Mouse (Mus musculus) brain, adult 10 weeks (tissue): ENCODE results near the gene Edf1. TPM values are rescaled to one million over a fixed set of nuclear protein-coding genes. Genes with fewer than 3 reads are reported as not detected.

Source experiments
- polyA plus RNA-seq: library from polyadenylated mRNA; stranded (reverse); fragments of 350-450 nt; fragmentation: Illumina TruSeq; extraction: RNeasy Lipid Tissue Mini Kit (QIAGEN cat#74804); gene quantifications from one replicate; pipeline ENCODE4 v1.2.3, GENCODE M21; 2015; ENCODE audit warnings: low read depth, low replicate concordance

The Edf1 gene
- 365 TPM for polyA plus RNA-seq

DNA sequence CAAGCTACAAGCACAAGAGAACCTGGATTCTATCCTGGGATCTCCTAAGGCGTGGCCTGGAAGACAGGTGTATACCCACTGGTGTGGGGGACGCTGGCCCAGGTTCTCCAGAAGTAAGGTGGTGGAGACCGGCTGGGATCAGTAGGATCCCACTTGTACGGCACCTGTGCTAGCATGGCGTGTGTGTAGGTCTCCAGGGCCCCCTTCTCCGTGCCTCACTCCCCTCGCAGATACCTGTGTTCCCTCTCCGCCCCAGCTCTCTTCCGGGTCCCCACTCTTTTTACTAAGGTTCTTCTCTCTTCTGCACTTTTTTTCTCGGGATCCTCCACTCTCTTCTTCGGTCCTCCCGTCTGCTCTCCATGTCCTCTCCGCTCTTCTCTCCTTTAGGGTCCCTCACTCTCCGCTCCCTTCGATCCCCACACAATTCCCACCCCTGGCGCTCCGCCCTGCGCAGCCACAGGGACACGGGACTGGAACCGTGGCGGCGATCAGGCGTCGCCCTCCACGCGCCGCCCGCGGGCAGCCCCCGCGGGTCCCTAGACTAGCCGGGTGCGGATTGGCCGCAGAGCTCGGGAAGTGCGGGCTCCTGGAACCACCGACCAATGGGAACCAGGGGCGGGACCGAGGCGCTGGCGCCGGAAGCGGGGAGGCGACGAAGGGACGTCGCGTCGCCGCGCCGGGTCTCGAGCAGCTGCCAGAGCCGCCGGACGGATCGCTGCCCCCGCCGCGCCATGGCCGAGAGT lies at the start of gene Edf1:
TSS of gene Edf1 (plus strand) at position 627 of the 743 bp plus-strand sequence.

DNA sequence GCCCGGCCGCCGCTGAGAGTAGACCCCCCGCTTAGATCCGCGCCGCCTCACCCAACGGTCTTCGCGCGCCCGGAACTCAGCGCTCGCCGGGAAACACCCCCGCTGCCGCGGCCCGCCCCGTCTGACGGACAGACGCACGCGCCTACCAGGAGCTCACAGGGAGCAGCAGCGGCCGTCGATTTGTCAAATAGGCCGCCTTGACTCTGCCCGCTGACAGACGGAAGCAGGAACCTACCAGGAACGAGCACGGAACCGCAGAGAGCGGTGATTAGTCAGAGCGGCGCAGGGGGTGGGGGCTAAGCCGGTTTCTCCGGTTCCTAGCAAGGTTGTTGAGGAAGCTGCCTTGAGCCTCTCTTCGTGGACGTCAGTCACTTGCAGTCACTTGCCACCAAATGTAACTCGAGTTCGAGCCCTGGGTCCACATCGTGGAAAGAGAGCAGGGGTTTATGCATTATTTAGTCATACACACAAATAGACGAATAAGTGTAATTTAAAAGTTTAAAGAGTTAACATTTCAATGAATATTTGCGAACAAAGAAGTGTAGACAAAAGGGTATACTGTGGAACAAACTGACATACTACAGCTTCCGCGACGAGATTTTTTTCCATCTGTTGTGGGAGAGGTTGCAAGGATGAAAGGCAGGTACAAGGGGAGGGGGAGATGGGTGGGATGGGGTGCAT lies 10.7 kb upstream of the Edf1 start, which contains the start of gene Traf2:
TSS of gene Traf2 (minus strand) at position 130 of the 681 bp plus-strand sequence.

DNA sequence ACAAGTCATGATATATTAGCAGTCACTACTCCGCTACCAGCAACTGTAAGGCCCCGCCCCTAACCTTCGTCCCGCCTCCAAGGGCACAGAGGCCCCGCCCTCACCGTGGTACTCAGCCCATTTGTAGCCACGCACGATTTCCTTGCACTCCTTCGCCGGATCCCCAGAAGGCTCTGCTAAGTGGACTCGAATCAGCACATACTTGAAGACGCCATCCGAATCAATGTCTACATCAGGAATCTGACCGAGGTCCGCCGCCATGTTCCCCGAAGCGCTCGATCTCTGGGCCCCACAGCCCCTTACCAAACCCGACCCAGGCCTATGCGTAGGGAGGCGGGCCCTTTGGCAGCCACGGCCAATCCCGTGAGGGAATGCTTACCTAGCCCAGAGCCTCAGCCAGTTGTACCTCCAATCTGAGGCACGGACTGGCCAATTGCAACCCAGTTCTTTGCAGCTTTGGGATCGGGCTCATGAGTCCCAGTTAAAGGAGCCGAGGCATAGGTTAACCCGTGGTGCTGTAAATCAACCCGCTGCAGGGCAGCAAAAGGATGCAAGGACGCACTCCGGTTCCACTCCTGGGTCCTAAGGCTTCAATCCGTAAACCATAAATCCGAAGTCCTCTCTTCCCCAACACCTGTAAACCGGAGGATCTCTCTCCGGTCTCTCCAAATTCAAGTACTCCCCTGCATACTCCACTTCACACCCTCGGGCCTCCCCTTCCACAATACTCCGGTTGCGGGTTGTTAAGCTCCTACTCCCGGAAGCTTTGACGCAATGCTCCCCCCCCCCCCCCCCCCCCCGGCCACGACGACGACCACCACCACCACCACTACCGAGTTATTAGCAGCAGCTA lies 17.2 kb downstream of the Edf1 start, which contains the start of the genes Mamdc4 and Phpt1:
TSS of gene Mamdc4 (minus strand) at position 267 of the 853 bp plus-strand sequence.
TSS of gene Phpt1 (minus strand) at position 646 of the 853 bp plus-strand sequence.

GRCm38 (mm10) chr2:25581294-25581864 lies 23.7 kb downstream of the Edf1 start, which contains the start of gene Ajm1:
TSS of gene Ajm1 (minus strand) at chr2:25581757.

DNA sequence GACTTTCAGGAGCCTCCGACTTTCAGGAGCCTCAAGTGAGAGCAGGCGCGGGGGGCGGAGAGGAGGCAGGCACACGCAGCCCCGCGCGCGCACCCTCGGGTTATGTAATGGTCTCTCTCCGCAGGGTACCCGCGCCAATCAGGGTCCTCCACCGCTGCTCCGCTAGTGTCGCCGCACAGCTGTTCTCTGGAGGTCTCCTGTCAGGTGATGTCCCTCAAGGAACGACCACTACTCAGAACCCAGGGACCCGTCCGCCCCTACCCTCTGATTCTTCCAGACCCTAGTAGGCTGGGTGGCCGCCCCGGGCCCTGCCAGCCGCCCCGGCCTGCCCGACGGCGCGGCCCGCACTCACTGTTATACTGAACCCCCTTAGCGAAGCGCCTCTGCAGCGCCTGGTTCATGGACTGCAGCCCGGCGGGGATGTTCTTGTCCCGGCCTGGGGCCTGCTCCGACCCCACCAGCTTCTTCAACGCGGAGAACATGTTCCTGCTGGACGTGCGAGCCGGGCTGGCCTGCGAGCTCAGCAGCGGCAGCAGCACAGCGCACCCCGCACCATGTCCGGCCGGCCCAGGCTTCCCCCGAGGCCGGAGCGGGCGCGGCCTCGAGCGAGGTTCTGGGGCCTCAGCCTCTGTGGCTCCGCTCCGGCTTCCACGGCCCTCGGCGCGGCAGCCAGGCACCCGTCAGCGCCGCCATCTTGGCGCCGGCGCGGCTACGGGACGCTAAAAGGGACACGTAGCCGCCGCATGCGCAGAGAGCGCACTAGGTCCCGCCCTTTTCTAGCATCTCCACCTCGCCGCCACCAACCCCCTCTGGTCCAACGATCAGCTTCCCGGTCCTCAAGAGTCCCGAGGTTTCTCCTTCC lies 50.3 kb downstream of the Edf1 start, which contains the start of gene Rabl6:
TSS of gene Rabl6 (minus strand) at position 761 of the 862 bp plus-strand sequence.

Other genes starting within 250 kb of the Edf1 start
- 267 TPM for gene Grin1, start 238.7 kb upstream of the Edf1 start, polyA plus RNA-seq
- gene Man1b1, start 225.5 kb upstream of the Edf1 start, polyA plus RNA-seq = 51.8 TPM
- gene Dpp7, start 201.5 kb upstream of the Edf1 start, polyA plus RNA-seq = 38.1 TPM
- 27.2 TPM for gene Uap1l1, start 192.2 kb upstream of the Edf1 start, polyA plus RNA-seq
- 2.5 TPM for gene Sapcd2, start 185.5 kb upstream of the Edf1 start, polyA plus RNA-seq
- 11.2 TPM for gene Entpd2, start 162.0 kb upstream of the Edf1 start, polyA plus RNA-seq
- 274 TPM for gene Npdc1, start 158.5 kb upstream of the Edf1 start, polyA plus RNA-seq
- gene Fut7, start 134.6 kb upstream of the Edf1 start, polyA plus RNA-seq = 1.1 TPM
- gene Abca2, start 129.1 kb upstream of the Edf1 start, polyA plus RNA-seq = 105 TPM
- not detected for gene Clic3, start 101.0 kb upstream of the Edf1 start, polyA plus RNA-seq
- gene Paxx, start 96.8 kb upstream of the Edf1 start, polyA plus RNA-seq = 96.2 TPM
- 2,295 TPM for gene Ptgds, start 87.8 kb upstream of the Edf1 start, polyA plus RNA-seq
- gene Lcn12, start 63.9 kb upstream of the Edf1 start, polyA plus RNA-seq = not detected
- 96.2 TPM for gene Fbxw5, start 57.1 kb upstream of the Edf1 start, polyA plus RNA-seq
- gene C8g, start 56.1 kb upstream of the Edf1 start, polyA plus RNA-seq = 1.9 TPM
- 10.6 TPM for gene Traf2, start 10.9 kb upstream of the Edf1 start, polyA plus RNA-seq
- gene Mamdc4, start 17.0 kb downstream of the Edf1 start, polyA plus RNA-seq = 0.95 TPM
- 94.8 TPM for gene Phpt1, start 17.4 kb downstream of the Edf1 start, polyA plus RNA-seq
- 44.4 TPM for gene Ajm1, start 23.9 kb downstream of the Edf1 start, polyA plus RNA-seq
- 145 TPM for gene Rabl6, start 50.7 kb downstream of the Edf1 start, polyA plus RNA-seq
- gene Ccdc183, start 59.8 kb downstream of the Edf1 start, polyA plus RNA-seq = not detected
- 54.0 TPM for gene Tmem141, start 64.2 kb downstream of the Edf1 start, polyA plus RNA-seq
- gene Fcna, start 70.2 kb downstream of the Edf1 start, polyA plus RNA-seq = 0.79 TPM
- gene Lcn8, start 95.3 kb downstream of the Edf1 start, polyA plus RNA-seq = not detected
- gene Lcn5, start 100.1 kb downstream of the Edf1 start, polyA plus RNA-seq = not detected
- gene Lcn6, start 118.9 kb downstream of the Edf1 start, polyA plus RNA-seq = not detected
- not detected for gene Lcn10, start 124.9 kb downstream of the Edf1 start, polyA plus RNA-seq
- gene Obp2a, start 142.2 kb downstream of the Edf1 start, polyA plus RNA-seq = not detected
- gene Bmyc, start 148.9 kb downstream of the Edf1 start, polyA plus RNA-seq = 81.8 TPM
- not detected for gene Obp2b, start 179.2 kb downstream of the Edf1 start, polyA plus RNA-seq
- not detected for gene Lcn3, start 207.7 kb downstream of the Edf1 start, polyA plus RNA-seq
- gene Lcn11, start 219.2 kb downstream of the Edf1 start, polyA plus RNA-seq = not detected
- gene Gm13539, start 224.4 kb downstream of the Edf1 start, polyA plus RNA-seq = not detected